Mouse (Mus musculus) hindbrain, embryonic 16.5 days (tissue): Measurements from ENCODE around the gene Scgb1a1. TPM values are rescaled to one million over a fixed set of nuclear protein-coding genes. Genes with fewer than 3 reads are reported as not detected.
"Not testable (repeated sequence)": the region's sequence is repeated elsewhere in the genome, so short reads cannot be mapped to it uniquely, and the experiment has no call there.

Experiments
- ATAC-seq: fragments of 200-750 bp; cut with Nextera tagmentation; 2 replicates; pipeline ENCODE4 v1.8.0; 2017; ENCODE audit warnings: moderate TSS enrichment, moderate library complexity
- H3K27ac ChIP-seq: fragments of 300-500 bp; sonication (generic); 2 replicates; pipeline ENCODE4 v1.5.1; 2014; ENCODE audit warnings: low read depth, mild to moderate bottlenecking, control low read depth, low read length, moderate library complexity
- H3K27me3 ChIP-seq: fragments of 300-500 bp; sonication (generic); replicated peaks from 2 replicates; pipeline ENCODE4 v1.6.1; 2014; ENCODE audit warnings: low read length; ENCODE audit not compliant: control insufficient read depth, insufficient read depth
- H3K36me3 ChIP-seq: fragments of 300-500 bp; sonication (generic); 2 replicates; pipeline ENCODE4 v1.6.1; 2014; ENCODE audit warnings: mild to moderate bottlenecking, low read length, moderate library complexity, mixed read lengths; ENCODE audit not compliant: control insufficient read depth, insufficient read depth
- H3K4me1 ChIP-seq: fragments of 300-500 bp; sonication (generic); 2 replicates; pipeline ENCODE4 v1.6.1; 2014; ENCODE audit warnings: low read depth, low read length; ENCODE audit not compliant: control insufficient read depth, insufficient read depth
- H3K4me2 ChIP-seq: fragments of 300-500 bp; sonication (generic); 2 replicates; pipeline ENCODE4 v1.6.1; 2014; ENCODE audit warnings: mild to moderate bottlenecking, low read length, control low read depth, moderate library complexity
- H3K4me3 ChIP-seq: fragments of 300-500 bp; sonication (generic); 2 replicates; pipeline ENCODE4 v1.5.1; 2014; ENCODE audit warnings: mild to moderate bottlenecking, low read length, control low read depth, moderate library complexity
- H3K9ac ChIP-seq: fragments of 300-500 bp; sonication (generic); 2 replicates; pipeline ENCODE4 v1.6.1; 2014; ENCODE audit warnings: low read depth, mild to moderate bottlenecking, control low read depth, low read length, moderate library complexity
- H3K9me3 ChIP-seq: fragments of 300-500 bp; sonication (generic); 2 replicates; pipeline ENCODE4 v1.6.1; 2014; ENCODE audit warnings: mild to moderate bottlenecking, low read length, moderate library complexity; ENCODE audit not compliant: control insufficient read depth
- WGBS: fragments of 180-500 bp; shearing (Covaris S2); extraction: QIAGEN DNeasy Blood & Tissue Kit; methylation state at CpG from one replicate; pipeline ENCODE4 v1.1.7; 2014; 5-methylcytosine and 5-hydroxymethylcytosine counted together
- polyA plus RNA-seq: library from polyadenylated mRNA; unstranded; fragments of >200 nt; fragmentation: Nextera tagmentation; extraction: Ambion mirVana; gene quantifications from 2 replicates; pipeline ENCODE4 v1.2.1, GENCODE M21; 2015

Gene Scgb1a1
- not detected in 2 replicates for polyA plus RNA-seq

DNA sequence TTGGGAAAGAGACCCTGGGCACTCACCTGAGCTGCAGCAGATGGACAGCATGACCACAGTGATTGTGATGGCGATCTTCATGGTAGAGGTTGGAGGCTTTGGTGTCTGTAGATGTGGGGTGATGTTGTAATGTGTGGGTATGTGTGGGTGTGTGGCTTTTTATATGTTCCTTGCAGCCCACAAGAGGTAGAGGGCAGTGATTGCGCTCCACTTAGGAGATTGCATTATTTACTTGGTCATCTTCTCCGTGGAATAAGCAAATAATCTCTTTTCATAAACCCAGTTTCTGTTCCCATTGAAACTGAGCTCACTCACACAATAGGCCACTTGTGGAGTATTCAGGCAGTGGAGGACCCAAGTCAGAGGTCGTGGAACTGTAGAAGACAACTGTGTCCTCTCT is at the start of gene Scgb1a1:
TSS of gene Scgb1a1 (minus strand) at position 138 of the 400 bp plus-strand sequence.
- no peak for ATAC-seq
- Histone ChIP-seq H3K9me3 (no peaks in the 10 kb centered on the region), H3K27me3 (no peaks in the 10 kb centered on the region; the same call in 1 of the 2 replicates), H3K4me2 (no peak within 1 kb of the TSS), H3K27ac (no peak within 1 kb of the TSS), H3K4me3 (no peak within 1 kb of the TSS), H3K4me1 (no peaks in the 10 kb centered on the region), H3K36me3 (no peaks in the 10 kb centered on the region), H3K9ac (no peak within 1 kb of the TSS)
- WGBS = 86% methylated on average over 4 of the region's 4 CpGs

DNA sequence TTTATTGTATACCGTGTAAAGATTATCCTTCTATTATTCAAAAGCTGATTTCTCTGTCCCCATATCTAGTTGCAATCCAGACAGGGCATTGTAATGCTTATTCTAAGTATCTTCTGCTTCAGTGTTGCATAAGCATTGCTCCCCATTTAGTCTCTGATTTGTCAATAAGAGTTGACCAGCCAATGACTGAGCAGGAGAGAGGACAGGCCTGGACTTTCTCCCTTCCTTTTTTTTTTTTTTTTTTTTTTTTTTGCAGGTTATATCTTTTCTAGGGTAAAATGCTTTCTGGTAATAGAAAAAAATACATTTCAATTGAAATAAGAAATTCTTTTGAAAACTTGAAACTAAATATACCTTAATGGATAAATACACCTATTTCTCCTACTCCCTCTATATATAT is 49.4 kb upstream of the Scgb1a1 start:
- Histone ChIP-seq H3K4me2 (no peak overlapping the region), H3K27me3 (no peaks in the 10 kb centered on the region), H3K4me3 (no peak overlapping the region), H3K36me3 (no peaks in the 10 kb centered on the region), H3K9ac (no peak overlapping the region), H3K4me1 (no peaks in the 10 kb centered on the region; the same call in 1 of the 2 replicates), H3K27ac (no peak overlapping the region), H3K9me3 (no peaks in the 10 kb centered on the region)
- WGBS = 95% methylated on average over 1 of the region's 1 CpGs
- ATAC-seq = no peak

DNA sequence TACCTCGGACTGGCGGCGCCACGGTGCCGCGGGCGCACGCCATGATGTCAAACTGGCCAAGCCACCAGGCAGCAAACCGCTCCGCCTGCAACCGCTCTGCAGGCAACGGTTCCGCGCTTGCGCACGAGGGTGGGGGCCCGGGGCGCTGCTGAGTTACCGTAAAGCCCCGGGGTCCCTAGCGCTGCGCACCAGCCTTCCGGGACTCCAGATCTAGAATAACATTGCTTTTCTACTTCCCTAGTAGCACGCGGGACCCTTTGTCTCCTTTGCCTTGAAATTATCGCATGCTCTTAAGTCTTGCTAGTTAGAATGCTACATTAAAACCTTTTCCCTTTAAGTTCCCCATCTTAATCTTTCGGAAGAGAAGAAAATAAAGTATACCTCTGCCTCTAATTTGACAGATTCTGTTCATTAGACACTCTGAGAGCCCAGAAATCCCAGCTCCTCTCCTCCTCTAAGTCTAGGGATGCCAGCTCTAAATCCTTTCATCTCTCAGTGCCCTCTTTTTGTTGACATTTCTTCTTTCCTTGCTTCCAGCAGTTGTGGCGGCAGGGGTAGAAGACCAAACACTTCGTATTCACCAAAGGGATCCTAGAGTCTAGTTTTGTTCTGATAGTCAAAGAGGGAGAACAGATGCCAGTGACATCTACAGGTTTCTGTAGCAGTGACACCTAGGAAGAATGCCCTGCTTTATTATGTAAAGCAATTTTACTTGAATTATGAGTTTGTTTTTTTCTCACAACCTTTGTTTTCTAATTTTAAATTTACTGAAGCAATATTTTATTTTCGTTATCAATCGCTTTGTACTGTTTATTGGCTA is 48.0 kb upstream of the Scgb1a1 start, which contains the start of gene Asrgl1:
TSS of gene Asrgl1 (minus strand) at position 125 of the 820 bp plus-strand sequence.
- H3K36me3 ChIP-seq = no peaks in the 10 kb centered on the region
- H3K4me3 ChIP-seq = peak within 1 kb of the TSS; percentile 61
- 10% methylated on average over 31 of the region's 31 CpGs for WGBS
- peak; percentile 97 for ATAC-seq
- no peaks in the 10 kb centered on the region for H3K9me3 ChIP-seq
- H3K4me1 ChIP-seq = no peaks in the 10 kb centered on the region; the same call in 1 of the 2 replicates
- peak within 1 kb of the TSS; percentile 66 for H3K27ac ChIP-seq
- H3K27me3 ChIP-seq = no peaks in the 10 kb centered on the region
- peak within 1 kb of the TSS; percentile 96 for H3K4me2 ChIP-seq
- peak within 1 kb of the TSS; percentile 76 for H3K9ac ChIP-seq

DNA sequence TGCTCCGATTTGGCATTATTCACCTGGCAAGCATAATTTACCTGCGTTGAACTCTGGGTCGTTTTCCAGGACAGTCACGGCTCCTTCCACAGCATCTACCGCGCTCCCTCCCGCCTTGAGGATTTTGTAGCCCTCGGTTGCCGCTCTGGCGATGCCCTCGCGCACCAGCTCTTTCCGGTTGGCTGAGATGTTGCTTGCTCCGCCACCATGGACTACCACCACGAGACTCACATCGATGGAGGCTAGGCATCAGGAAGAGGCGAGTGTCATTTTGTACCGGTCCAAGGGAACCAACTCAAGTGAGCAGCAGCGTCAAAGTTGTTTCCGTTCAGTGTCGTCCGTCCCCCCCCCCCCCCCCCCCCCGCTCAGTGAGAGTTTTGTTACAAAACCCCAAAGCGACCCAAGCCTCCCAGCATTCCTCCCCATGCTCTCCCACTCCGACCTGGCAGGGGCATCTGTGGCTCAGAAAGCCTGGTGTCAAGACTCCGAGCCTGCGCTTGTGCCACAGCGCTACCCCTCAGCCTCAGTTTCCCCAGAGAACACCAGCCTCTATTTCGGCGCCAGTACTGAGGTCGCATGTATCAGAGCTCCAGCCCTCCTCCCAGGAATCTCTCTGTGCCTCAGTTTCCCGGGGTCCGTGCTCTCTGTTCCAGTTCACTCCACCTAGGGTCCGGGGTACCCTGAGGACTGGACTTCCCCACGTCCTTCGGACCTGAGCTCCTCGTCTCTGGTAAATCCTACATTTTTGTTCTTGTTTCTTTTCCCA is 47.2 kb upstream of the Scgb1a1 start:
- Histone ChIP-seq H3K27ac (peak overlapping the region; percentile 66), H3K9ac (peak overlapping the region; percentile 76), H3K27me3 (no peaks in the 10 kb centered on the region), H3K36me3 (no peaks in the 10 kb centered on the region), H3K9me3 (no peaks in the 10 kb centered on the region), H3K4me2 (peak overlapping the region; percentile 96), H3K4me3 (peak overlapping the region; percentile 61), H3K4me1 (no peaks in the 10 kb centered on the region; the same call in 1 of the 2 replicates)
- WGBS = under 1% methylated on average over 35 of the region's 37 CpGs
- peak; percentile 82 for ATAC-seq

DNA sequence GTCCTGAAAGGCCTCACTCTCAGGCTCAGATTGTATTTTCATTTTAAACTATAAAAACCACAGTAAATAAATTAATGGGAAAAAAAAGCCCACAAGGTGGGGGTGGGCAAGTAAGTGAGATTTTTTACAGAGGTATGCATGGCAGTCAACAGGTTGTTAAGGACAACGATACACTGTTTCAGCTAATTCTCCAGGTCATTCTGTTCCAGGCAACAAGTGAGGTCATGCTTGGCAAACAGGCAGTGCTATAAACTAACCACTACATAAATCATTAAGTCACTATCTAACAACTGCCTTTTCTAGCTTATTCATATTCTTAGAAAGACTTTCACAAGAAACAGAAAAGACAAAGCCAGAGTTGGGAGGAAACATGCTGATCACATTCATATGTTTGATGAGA is 42.2 kb upstream of the Scgb1a1 start:
- Histone ChIP-seq H3K27me3 (no peaks in the 10 kb centered on the region), H3K36me3 (no peaks in the 10 kb centered on the region), H3K27ac (no peak overlapping the region), H3K4me1 (no peaks in the 10 kb centered on the region; the same call in 1 of the 2 replicates), H3K4me2 (no peak overlapping the region), H3K9ac (no peak overlapping the region), H3K4me3 (no peak overlapping the region), H3K9me3 (no peaks in the 10 kb centered on the region)
- no peak for ATAC-seq
- 78% methylated on average over 1 of the region's 1 CpGs for WGBS

DNA sequence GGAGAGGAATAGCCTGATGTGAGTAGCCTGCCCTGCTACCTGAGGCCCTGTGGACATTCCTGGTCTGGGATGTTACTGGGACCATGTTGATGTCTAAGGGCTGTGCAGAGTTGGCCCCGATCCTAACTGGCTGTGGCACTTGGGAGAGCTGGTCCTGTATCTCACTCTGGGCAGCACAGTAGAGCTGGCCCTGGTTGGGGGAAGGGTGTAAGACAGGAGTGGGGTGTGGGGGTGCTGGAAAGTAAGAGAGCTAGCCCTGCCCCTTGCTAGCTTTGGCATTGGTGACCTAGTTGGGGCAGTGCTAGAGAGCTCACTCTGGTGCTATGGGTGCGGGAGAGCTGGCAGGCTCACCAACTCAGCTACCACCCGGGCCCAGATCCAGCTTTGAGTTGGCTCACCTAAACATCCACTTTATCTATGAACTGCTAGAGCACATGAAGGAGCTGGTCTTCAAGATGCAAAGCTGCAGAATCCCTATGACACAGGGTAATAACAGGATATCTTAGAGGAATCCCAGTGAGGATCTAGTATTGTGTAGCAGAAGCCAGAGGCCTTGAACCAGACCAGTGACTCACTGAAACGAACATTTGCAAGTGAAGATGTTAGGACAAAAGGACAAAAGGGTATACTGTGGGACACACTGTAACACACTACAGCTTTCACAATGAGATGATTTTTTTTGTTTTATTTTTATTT is 40.9 kb upstream of the Scgb1a1 start:
- ATAC-seq = no peak
- Histone ChIP-seq H3K4me3 (no peak overlapping the region), H3K27me3 (no peaks in the 10 kb centered on the region), H3K36me3 (no peaks in the 10 kb centered on the region), H3K4me1 (no peaks in the 10 kb centered on the region), H3K9ac (no peak overlapping the region), H3K9me3 (no peaks in the 10 kb centered on the region), H3K27ac (no peak overlapping the region), H3K4me2 (no peak overlapping the region)
- WGBS = 94% methylated on average over 4 of the region's 4 CpGs

DNA sequence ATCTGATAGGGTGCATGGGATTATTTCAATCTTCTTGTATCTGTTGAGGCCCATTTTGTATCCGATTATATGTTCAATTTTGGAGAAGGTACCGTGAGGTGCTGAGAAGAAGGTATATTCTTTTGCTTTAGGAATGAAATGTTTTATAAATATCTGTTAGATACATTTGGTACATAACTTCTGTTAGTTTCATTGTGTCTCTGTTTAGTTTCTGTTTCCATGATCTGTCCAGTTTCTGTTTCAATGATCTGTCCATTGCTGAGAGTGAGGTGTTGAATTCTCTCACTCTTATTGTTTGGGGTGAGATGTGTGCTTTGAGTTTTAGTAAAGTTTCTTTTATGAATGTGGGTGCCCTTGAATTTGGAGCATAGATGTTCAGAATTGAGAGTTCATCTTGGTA is 36.2 kb upstream of the Scgb1a1 start:
- 94% methylated on average over 2 of the region's 2 CpGs for WGBS
- not testable (repeated sequence) for ATAC-seq, H3K4me3 ChIP-seq

DNA sequence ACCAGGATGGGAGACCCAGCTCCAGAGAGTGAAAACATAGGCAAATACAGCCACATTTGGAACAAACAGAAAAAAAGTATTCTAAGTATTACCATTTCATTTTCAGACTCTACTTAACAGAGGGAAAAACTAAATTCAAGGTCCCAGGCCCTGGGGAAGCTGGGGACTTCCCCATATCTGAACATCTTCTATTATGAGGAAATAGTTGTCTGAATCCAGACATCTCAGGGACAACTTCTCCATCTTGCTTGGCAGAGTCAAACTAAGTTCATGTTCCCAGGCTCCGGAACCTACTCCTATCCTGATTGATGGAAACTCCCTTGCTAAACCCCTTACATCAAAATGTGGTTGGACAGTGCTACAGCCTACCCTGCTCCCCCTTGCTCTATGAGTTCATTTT is 34.6 kb upstream of the Scgb1a1 start:
- no peaks in the 10 kb centered on the region for H3K4me1 ChIP-seq
- H3K4me2 ChIP-seq = no peak overlapping the region
- ATAC-seq = no peak
- no peaks in the 10 kb centered on the region for H3K9me3 ChIP-seq
- H3K4me3 ChIP-seq = no peak overlapping the region
- no peak overlapping the region for H3K27ac ChIP-seq
- 100% methylated on average over 1 of the region's 1 CpGs for WGBS
- H3K9ac ChIP-seq = no peak overlapping the region
- no peaks in the 10 kb centered on the region for H3K36me3 ChIP-seq
- no peaks in the 10 kb centered on the region for H3K27me3 ChIP-seq

More for the DNA sequence above, 36.2 kb upstream of the Scgb1a1 start:
- not testable (repeated sequence) for H3K27me3 ChIP-seq, H3K27ac ChIP-seq, H3K9ac ChIP-seq, H3K4me2 ChIP-seq, H3K4me1 ChIP-seq, H3K9me3 ChIP-seq, H3K36me3 ChIP-seq
